Mouse (Mus musculus): ENCODE measurements around the gene Hist1h2ae.
"Not testable (repeated sequence)": the region's sequence is repeated elsewhere in the genome, so short reads cannot be mapped to it uniquely, and the experiment has no call there.

Gene Hist1h2ae

GRCm38 (mm10) chr13:23561883-23562659, 8.9 kb downstream of the Hist1h2ae start, which contains the start of gene Hist1h3e:
Gene Hist1h3e, minus strand, starts transcription at chr13:23562369.
- peak; percentile 97 for DNase-seq (ENCODE audit: low spot score)

GRCm38 (mm10) chr13:23561531-23561882, 9.5 kb downstream of the Hist1h2ae start:
- not testable (repeated sequence) for DNase-seq (ENCODE audit: low spot score)

DNA sequence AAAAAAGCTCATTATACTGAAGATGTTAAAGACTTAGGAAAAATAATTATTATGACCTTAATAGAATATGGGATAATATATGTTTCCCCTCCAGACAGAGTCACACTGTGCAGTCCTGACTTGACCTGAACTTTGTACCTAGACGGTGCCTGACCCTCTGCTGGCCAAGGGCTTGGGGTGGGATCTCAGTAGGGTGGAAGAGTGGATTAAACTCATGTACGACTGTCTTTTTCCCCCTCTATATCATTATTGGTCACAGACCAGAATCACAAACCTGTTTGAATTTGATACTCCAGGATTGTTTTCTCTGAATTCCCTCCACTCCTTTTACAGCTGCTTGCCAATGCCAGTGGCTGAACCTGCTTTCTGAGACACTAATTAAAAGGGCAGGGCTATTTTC, 10.3 kb downstream of the Hist1h2ae start:
- not testable (repeated sequence) for DNase-seq (ENCODE audit: low spot score)

DNA sequence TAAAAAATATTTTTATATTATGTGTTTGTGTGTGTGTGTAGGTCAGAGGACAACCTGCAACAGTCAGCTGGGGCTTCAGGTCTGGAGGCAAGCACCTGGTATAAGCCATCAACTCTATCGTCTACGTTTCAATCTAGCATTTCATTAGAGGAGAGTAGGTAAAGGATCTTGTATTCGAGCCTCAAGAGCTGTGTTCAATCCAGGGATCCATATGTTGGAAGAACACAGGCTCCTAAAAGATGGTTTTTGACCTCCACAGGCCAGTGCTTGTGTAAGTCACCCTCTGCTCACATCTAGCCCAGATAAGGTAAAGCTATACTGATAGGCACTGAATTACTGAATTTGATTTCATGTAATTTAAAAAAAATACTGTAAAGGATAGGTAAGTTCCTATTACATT, 14.1 kb downstream of the Hist1h2ae start:
- DNase-seq (ENCODE audit: low spot score), result no peak

DNA sequence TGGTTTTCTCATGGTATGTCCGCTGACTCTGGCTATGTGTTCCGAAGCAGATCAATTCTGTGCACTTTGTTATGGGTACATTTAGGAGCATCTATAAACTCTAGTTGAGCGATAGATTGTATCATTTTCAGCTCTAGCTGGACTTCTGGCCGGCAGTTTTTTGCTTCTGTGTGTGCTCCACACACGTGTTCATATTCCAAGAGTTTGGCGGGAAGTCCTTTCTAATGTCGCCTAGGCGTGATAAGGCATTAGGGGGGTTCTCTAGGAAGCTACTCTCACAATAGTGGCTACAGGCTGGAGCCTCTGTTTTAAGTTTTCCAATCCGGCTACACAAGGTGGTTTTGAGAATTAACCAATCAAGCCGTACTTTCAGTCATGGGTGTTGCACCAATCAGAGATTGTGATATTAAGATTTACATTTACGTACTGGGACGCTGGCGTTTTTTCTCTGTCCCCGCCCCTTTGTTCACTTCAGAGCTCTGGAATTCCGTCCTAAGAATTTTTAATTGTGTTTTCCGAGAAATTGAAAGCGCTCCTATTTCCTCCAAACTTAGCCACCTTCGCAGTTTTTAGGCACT, 15.1 kb downstream of the Hist1h2ae start:
- peak; percentile 92 for DNase-seq (ENCODE audit: low spot score)

GRCm38 (mm10) chr13:23554925-23555838, 15.8 kb downstream of the Hist1h2ae start:
- DNase-seq (ENCODE audit: low spot score), result peak; percentile 96

- no peak for DNase-seq (ENCODE audit: low spot score)
Measured at GRCm38 (mm10) chr13:23554393-23554792, 16.6 kb downstream of the Hist1h2ae start.

GRCm38 (mm10) chr13:23552962-23553361, 18.1 kb downstream of the Hist1h2ae start, which contains the start of gene Hist1h1d:
Gene Hist1h1d, plus strand, starts transcription at chr13:23553262.
- DNase-seq (ENCODE audit: low spot score), result no peak

GRCm38 (mm10) chr13:23551931-23552914, 18.8 kb downstream of the Hist1h2ae start:
- DNase-seq (ENCODE audit: low spot score), result no peak

GRCm38 (mm10) chr13:23551146-23551834, 19.7 kb downstream of the Hist1h2ae start, which contains the start of gene Hist1h4f:
Gene Hist1h4f, minus strand, starts transcription at chr13:23551648.
- DNase-seq (ENCODE audit: low spot score), result peak; percentile 98

GRCm38 (mm10) chr13:23550761-23551145, 20.3 kb downstream of the Hist1h2ae start:
- peak; percentile 77 for DNase-seq (ENCODE audit: low spot score)

DNA sequence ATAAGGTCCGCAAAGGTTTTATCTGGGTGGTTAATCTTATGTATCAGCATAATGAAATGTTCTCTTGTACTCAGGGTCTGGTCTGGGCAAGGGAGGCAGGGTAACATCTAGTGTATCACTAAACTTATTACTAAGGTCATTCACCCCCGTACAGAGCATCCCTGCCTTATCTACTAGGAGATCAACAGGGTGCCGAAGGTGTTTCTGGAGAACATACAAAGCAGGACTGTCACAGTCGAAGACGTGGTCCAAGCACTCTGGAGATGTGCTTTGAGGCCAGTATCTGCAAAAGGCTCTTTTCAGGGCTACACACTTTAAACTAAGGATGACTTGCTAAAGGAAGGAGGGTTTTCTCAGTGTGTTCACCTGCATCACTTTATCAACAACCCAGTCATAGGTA, 24.3 kb downstream of the Hist1h2ae start:
- DNase-seq (ENCODE audit: low spot score), result no peak

GRCm38 (mm10) chr13:23544787-23545120, 26.3 kb downstream of the Hist1h2ae start:
- not testable (repeated sequence) for DNase-seq (ENCODE audit: low spot score)

- peak; percentile 98 for DNase-seq (ENCODE audit: low spot score)
Measured at GRCm38 (mm10) chr13:23543965-23544786, 26.8 kb downstream of the Hist1h2ae start, which contains the start of gene Hist1h3f. Gene Hist1h3f, plus strand, starts transcription at chr13:23544052.

DNA sequence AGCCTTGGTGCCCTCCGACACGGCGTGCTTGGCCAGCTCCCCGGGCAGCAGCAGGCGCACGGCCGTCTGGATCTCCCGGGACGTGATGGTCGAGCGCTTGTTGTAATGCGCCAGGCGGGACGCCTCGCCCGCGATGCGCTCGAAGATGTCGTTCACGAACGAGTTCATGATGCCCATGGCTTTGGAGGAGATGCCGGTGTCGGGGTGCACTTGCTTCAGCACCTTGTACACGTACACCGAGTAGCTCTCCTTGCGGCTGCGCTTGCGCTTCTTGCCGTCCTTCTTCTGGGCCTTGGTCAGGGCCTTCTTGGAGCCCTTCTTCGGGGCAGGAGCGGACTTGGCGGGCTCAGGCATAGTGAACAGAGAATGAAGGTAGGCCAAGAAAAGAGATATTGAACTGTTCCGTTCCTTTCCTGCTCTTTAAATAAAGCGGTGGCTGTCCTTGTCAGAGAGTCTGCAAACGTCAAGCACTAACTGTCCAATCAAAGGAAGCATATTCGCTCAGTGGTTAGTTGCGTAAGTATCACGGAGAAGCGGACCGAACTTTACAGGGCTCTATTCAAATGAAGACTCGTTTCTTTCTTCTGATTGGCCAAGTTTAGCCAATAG, 27.9 kb downstream of the Hist1h2ae start, which contains the start of gene Hist1h2bh:
Gene Hist1h2bh (minus strand): TSS at position 394 of the 609 bp plus-strand sequence.
- DNase-seq (ENCODE audit: low spot score), result peak; percentile 97

DNA sequence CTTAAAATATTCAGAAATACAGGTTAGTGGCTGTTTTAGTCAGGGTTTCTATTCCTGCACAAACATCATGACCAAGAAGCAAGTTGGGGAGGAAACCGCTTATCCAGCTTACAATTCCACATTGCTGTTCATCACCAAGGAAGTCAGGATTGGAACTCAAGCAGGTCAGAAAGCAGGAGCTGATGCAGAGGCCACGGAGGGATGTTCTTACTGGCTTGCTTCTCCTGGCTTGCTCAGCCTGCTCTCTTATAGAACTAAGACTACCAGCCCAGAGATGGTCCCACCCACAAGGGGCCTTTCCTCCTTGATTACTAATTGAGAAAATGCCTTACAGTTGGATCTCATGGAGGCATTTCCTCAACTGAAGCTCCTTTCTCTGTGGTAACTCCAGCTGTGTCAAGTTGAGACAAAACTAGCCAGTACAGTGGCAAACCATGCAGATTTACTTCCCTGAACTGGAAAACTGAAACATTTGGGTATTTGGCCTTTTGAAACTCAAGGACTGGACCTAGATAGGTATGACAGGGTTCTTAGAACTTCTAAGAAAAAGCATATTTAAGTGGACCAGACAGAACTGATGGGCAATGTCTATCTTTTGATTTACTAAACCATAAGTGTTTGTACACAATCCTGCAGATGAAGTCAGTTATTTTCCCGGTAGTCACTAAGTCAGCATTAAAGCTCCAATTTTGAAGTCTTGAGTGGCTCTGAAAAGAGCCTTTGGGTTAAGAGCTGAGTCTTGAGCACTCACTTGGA, 28.6 kb downstream of the Hist1h2ae start:
- peak; percentile 76 for DNase-seq (ENCODE audit: low spot score)

DNA sequence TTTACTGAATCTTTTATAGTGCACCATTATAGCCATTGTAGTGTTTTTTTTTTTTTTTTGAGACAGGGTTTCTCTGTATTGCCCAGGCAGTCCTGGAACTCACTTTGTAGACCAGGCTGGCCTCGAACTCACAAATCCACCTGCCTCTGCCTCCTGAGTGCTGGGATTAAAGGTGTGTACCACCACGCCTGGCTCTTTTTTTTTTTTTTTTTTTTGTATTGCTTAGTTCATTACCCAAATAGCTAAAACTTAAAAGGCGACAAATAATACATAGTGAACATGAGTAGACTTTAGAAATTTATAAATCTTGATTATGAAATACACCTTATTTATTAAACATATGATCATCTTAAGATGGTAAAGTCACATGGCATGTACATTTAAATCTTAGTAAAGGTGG, 29.5 kb downstream of the Hist1h2ae start:
- DNase-seq (ENCODE audit: low spot score), result no peak

GRCm38 (mm10) chr13:23539821-23540220, 31.2 kb downstream of the Hist1h2ae start:
- not testable (repeated sequence) for DNase-seq (ENCODE audit: low spot score)

Measured in c-Kit-positive CD71-positive TER-119-positive erythroid progenitor cells, embryonic 14.5 days (primary cell).